Mouse (Mus musculus): ENCODE data around the gene Srrm3.

GRCm38 (mm10) chr5:135898995-135899394 lies 92.3 kb downstream of the Srrm3 start:
- no peak for TF ChIP-seq CTCF (IDR thresholded peaks at IDR 0.05; ENCODE audit: insufficient read depth, low read depth, low read length)
- TF ChIP-seq POLR2A (IDR thresholded peaks at IDR 0.05; ENCODE audit: insufficient read depth, low read depth, low read length), result no peak
